Mouse (Mus musculus): Measurements from ENCODE around the gene Cphx2. TPM values are rescaled to one million over a fixed set of nuclear protein-coding genes. Genes with fewer than 3 reads are reported as not detected.
"Not testable (repeated sequence)": the region's sequence is repeated elsewhere in the genome, so short reads cannot be mapped to it uniquely, and the experiment has no call there.

Cphx2 gene
- total RNA-seq (2014; rRNA removed; ENCODE audit: low replicate concordance) = not detected in 2 replicates
- not detected in 2 replicates for polyA plus RNA-seq (2015; fragmentation: Nextera tagmentation; extraction: Ambion mirVana)

DNA sequence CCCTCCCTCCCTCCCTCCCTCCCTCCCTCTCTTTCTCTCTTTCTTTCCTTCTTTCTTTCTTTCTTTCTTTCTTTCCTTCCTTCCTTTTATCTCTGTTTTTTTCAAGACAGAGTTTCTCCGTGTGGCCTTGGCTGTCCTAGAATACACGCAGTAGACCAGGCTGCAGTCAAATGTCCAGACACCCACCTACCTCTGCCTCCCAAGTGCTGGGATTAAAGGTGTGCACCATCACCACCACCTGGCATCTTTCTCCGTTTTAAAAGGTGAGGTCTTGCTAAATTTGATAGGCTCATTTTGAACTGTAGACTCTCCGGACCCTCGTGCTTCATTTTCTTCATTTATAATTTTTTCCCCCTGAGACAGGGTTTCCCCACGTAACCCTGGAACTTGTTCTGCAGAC lies at the start of gene Cphx2:
Gene Cphx2 (plus strand): TSS at position 301 of the 400 bp plus-strand sequence.
- H3K27ac ChIP-seq (ENCODE audit: low read depth); H3K36me3 ChIP-seq (replicated peaks; ENCODE audit: control insufficient read depth, insufficient read depth, low read length); DNase-seq (ENCODE audit: low spot score); ATAC-seq (ENCODE audit: insufficient read depth, low read depth); H3K9me3 ChIP-seq (replicated peaks; ENCODE audit: control insufficient read depth, low read length); H3K4me3 ChIP-seq (ENCODE audit: low read depth, low read length); H3K9ac ChIP-seq (replicated peaks; ENCODE audit: low read depth, low read length); H3K4me1 ChIP-seq (ENCODE audit: control insufficient read depth, insufficient read depth); H3K27me3 ChIP-seq (ENCODE audit: control insufficient read depth, insufficient read depth, low read length); H3K4me2 ChIP-seq (ENCODE audit: low read depth, low read length): not testable (repeated sequence)
- WGBS = no CpG with 5 or more reads among the region's 6 CpGs

DNA sequence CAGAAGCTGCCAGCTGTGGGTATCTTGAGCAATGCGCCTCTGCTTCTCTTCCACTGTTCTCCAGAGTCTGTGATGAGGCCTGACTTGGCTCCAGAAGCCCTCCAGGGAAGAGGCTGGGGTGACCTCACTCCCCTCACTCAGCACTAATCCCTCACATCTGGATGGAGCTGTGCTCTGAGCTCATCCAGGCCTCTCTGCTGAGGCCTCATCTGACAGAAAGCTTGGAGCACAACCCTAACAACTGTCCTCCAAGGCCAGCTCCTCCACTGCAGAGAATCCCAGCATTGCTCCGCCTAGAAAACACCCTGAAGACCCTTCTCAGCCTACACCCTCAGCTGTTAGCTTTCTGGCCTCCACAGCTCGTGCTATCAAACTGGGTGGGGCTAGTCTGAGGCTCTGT lies 47.0 kb upstream of the Cphx2 start:
- WGBS = no CpG with 5 or more reads among the region's 3 CpGs
- H3K9me3 ChIP-seq (replicated peaks; ENCODE audit: control insufficient read depth, low read length); H3K4me3 ChIP-seq (ENCODE audit: low read depth, low read length); H3K4me2 ChIP-seq (ENCODE audit: low read depth, low read length); H3K36me3 ChIP-seq (replicated peaks; ENCODE audit: control insufficient read depth, insufficient read depth, low read length); H3K27ac ChIP-seq (ENCODE audit: low read depth); DNase-seq (ENCODE audit: low spot score); H3K4me1 ChIP-seq (ENCODE audit: control insufficient read depth, insufficient read depth); H3K27me3 ChIP-seq (ENCODE audit: control insufficient read depth, insufficient read depth, low read length); H3K9ac ChIP-seq (replicated peaks; ENCODE audit: low read depth, low read length): not testable (repeated sequence)
- peak; percentile 47; the same call in 1 of the 2 replicates for ATAC-seq (ENCODE audit: insufficient read depth, low read depth)

DNA sequence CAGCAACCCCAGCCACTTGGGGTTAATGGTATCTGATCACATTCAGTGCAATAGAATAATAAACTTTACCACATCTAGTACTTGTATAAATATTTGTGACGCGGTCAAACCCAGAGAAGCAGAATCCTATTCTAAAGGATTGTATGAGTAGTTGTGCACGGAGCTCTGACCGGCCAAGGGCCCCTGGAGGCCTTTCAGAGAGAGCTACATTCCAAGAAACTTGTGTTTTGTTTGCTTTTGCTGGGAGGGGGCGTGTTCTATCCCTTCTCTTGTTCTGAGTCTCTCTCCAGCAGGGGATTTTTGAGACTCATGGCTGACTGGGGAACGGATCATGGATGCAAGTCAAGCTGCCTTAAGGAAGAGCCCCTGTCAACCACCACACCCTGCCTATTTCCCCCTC lies 45.9 kb upstream of the Cphx2 start:
- H3K27me3 ChIP-seq (ENCODE audit: control insufficient read depth, insufficient read depth, low read length); H3K9ac ChIP-seq (replicated peaks; ENCODE audit: low read depth, low read length); H3K9me3 ChIP-seq (replicated peaks; ENCODE audit: control insufficient read depth, low read length); H3K36me3 ChIP-seq (replicated peaks; ENCODE audit: control insufficient read depth, insufficient read depth, low read length); H3K27ac ChIP-seq (ENCODE audit: low read depth); ATAC-seq (ENCODE audit: insufficient read depth, low read depth); H3K4me1 ChIP-seq (ENCODE audit: control insufficient read depth, insufficient read depth); DNase-seq (ENCODE audit: low spot score); H3K4me3 ChIP-seq (ENCODE audit: low read depth, low read length); H3K4me2 ChIP-seq (ENCODE audit: low read depth, low read length): not testable (repeated sequence)
- no CpG with 5 or more reads among the region's 6 CpGs for WGBS

DNA sequence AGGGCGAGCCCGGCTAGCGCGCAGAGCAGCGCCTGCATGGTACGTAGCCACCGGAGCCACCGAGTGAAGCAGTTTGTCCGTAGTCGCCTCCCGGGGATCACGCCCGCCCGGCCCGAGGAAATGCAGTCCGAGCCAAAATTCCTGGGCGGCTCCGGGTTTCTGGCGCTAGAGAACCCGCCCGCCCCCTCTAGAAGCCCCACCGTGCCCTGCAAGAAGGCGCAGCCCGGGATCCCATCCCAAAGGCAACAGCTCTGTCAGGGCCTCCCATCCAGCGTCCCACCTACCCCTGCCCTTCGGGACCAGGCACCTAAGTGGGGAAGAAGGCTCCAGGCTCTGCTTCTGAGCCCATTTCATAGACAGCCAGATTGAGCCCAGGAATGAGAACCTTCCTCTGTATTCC lies 38.7 kb upstream of the Cphx2 start, which contains the start of gene Gm9780:
Gene Gm9780 (minus strand): TSS at position 101 of the 400 bp plus-strand sequence.
- H3K36me3 ChIP-seq (replicated peaks; ENCODE audit: control insufficient read depth, insufficient read depth, low read length); H3K27ac ChIP-seq (ENCODE audit: low read depth); H3K9ac ChIP-seq (replicated peaks; ENCODE audit: low read depth, low read length); ATAC-seq (ENCODE audit: insufficient read depth, low read depth); DNase-seq (ENCODE audit: low spot score); H3K9me3 ChIP-seq (replicated peaks; ENCODE audit: control insufficient read depth, low read length); H3K4me1 ChIP-seq (ENCODE audit: control insufficient read depth, insufficient read depth); H3K4me2 ChIP-seq (ENCODE audit: low read depth, low read length); H3K4me3 ChIP-seq (ENCODE audit: low read depth, low read length); H3K27me3 ChIP-seq (ENCODE audit: control insufficient read depth, insufficient read depth, low read length): not testable (repeated sequence)
- WGBS = no CpG with 5 or more reads among the region's 26 CpGs

DNA sequence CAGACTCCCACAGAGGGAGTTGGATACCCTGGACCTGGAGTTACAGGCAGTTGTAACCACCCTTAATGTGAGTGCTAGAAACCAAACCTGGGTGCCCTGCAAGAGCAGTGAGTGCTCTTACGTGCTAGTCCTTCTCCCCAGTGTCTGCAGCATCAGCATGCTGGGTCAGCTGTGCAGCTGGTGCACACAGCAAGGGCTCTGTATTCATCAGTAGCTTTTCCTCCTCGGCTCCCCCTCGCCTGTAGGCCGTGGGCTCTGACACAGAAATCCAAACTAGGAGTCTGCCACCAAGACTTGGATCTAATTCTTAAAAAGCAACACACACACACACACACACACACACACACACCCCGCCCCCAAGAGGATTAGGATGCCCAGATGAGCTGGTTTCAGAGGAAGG lies 36.3 kb upstream of the Cphx2 start:
- H3K27ac ChIP-seq (ENCODE audit: low read depth); H3K36me3 ChIP-seq (replicated peaks; ENCODE audit: control insufficient read depth, insufficient read depth, low read length); H3K4me3 ChIP-seq (ENCODE audit: low read depth, low read length); H3K4me1 ChIP-seq (ENCODE audit: control insufficient read depth, insufficient read depth); H3K4me2 ChIP-seq (ENCODE audit: low read depth, low read length); DNase-seq (ENCODE audit: low spot score); H3K9me3 ChIP-seq (replicated peaks; ENCODE audit: control insufficient read depth, low read length); H3K9ac ChIP-seq (replicated peaks; ENCODE audit: low read depth, low read length); H3K27me3 ChIP-seq (ENCODE audit: control insufficient read depth, insufficient read depth, low read length); ATAC-seq (ENCODE audit: insufficient read depth, low read depth): not testable (repeated sequence)
- WGBS = no CpG with 5 or more reads among the region's 5 CpGs

DNA sequence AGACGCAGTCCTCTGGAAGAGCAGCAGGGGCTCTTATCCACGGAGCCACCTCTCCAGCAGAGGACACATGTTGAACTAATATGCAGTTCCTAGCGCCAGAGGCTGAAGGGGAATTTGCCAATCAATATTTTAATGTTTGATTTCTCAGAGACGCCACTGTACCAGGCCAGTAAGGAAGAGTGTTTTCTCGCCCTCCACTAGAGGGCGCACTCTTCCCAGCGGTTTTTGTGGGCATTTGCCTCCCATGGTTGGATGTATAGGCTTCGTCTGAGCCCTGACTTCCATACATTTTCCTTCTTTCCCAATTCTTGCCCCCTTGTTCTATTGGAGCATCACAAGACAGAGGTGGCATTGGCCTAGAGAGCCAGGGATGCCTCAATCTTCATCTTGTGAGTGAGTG lies 34.3 kb upstream of the Cphx2 start:
- ATAC-seq (ENCODE audit: insufficient read depth, low read depth); H3K36me3 ChIP-seq (replicated peaks; ENCODE audit: control insufficient read depth, insufficient read depth, low read length): not testable (repeated sequence)

DNA sequence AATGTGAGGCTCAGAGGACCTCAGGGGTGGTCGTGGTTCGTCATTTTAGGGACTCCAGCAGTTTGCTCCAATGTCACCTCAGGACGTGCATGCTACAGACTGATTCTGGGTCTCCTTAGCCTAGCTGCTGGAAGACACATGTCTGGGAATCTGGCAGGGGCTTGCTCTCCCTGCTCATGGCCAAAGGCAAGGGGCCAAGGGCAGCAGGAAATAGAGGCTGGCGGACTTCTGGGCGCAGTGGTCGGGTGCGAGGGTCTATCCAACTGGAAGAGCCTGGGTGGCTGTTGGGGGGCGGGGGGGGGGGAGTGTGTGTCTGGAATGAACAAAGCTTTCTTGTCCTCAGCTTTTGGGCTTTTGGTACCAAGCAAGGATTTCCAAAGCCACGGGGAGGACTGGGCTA lies 32.5 kb upstream of the Cphx2 start:
- not testable (repeated sequence) for H3K9me3 ChIP-seq (replicated peaks; ENCODE audit: control insufficient read depth, low read length); H3K4me2 ChIP-seq (ENCODE audit: low read depth, low read length); H3K9ac ChIP-seq (replicated peaks; ENCODE audit: low read depth, low read length); H3K36me3 ChIP-seq (replicated peaks; ENCODE audit: control insufficient read depth, insufficient read depth, low read length); ATAC-seq (ENCODE audit: insufficient read depth, low read depth); H3K27ac ChIP-seq (ENCODE audit: low read depth); DNase-seq (ENCODE audit: low spot score); H3K4me1 ChIP-seq (ENCODE audit: control insufficient read depth, insufficient read depth); H3K4me3 ChIP-seq (ENCODE audit: low read depth, low read length); H3K27me3 ChIP-seq (ENCODE audit: control insufficient read depth, insufficient read depth, low read length)
- no CpG with 5 or more reads among the region's 9 CpGs for WGBS

More for the DNA sequence above, 34.3 kb upstream of the Cphx2 start:
- not testable (repeated sequence) for DNase-seq (ENCODE audit: low spot score); H3K9ac ChIP-seq (replicated peaks; ENCODE audit: low read depth, low read length); H3K4me2 ChIP-seq (ENCODE audit: low read depth, low read length); H3K4me1 ChIP-seq (ENCODE audit: control insufficient read depth, insufficient read depth); H3K27ac ChIP-seq (ENCODE audit: low read depth); H3K4me3 ChIP-seq (ENCODE audit: low read depth, low read length); H3K27me3 ChIP-seq (ENCODE audit: control insufficient read depth, insufficient read depth, low read length); H3K9me3 ChIP-seq (replicated peaks; ENCODE audit: control insufficient read depth, low read length)
- WGBS = no CpG with 5 or more reads among the region's 8 CpGs

DNA sequence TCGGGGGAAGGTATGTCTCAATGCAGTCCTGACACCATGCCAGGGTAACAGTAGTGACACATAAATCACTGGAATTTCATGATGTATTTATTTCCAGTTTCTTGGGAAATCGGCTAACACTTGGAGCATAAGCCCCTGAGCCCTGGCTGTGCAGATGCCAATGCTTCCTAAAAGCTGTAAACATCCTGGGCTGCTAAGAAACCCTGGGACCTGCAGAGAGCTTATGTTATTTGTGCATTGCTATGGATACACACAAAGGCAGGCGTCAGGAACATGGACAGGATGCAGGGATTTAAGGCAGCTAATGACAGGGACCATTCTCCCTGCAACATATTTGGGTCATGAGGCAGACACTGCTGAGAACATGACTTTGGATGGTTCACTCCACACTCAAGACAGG lies 23.1 kb upstream of the Cphx2 start:
- H3K27me3 ChIP-seq (ENCODE audit: control insufficient read depth, insufficient read depth, low read length); H3K9ac ChIP-seq (replicated peaks; ENCODE audit: low read depth, low read length); DNase-seq (ENCODE audit: low spot score); H3K27ac ChIP-seq (ENCODE audit: low read depth); H3K36me3 ChIP-seq (replicated peaks; ENCODE audit: control insufficient read depth, insufficient read depth, low read length); H3K9me3 ChIP-seq (replicated peaks; ENCODE audit: control insufficient read depth, low read length); H3K4me2 ChIP-seq (ENCODE audit: low read depth, low read length); H3K4me1 ChIP-seq (ENCODE audit: control insufficient read depth, insufficient read depth); H3K4me3 ChIP-seq (ENCODE audit: low read depth, low read length); ATAC-seq (ENCODE audit: insufficient read depth, low read depth): not testable (repeated sequence)
- no CpG with 5 or more reads among the region's 3 CpGs for WGBS

DNA sequence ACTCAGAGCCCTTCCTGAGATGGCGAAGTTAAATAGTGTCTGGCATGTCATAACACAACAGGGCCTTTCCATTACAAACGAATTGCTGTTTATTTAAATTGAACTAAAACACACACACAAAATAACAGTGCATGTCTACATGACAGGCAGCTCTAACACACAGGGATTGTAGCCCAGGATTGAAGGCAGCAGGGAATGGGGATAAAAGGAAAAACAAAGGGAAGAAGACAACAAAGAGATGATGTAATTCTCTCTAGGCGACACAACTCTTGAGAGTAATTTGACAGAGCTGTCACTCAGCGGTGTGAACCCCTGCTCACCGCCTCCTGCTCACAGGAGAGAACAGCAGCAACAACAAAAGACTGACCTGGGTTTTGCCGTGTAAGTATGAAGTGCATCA lies 22.0 kb upstream of the Cphx2 start:
- WGBS = no CpG with 5 or more reads among the region's 6 CpGs
- DNase-seq (ENCODE audit: low spot score); H3K4me2 ChIP-seq (ENCODE audit: low read depth, low read length); H3K9me3 ChIP-seq (replicated peaks; ENCODE audit: control insufficient read depth, low read length); H3K9ac ChIP-seq (replicated peaks; ENCODE audit: low read depth, low read length); H3K27me3 ChIP-seq (ENCODE audit: control insufficient read depth, insufficient read depth, low read length); H3K4me1 ChIP-seq (ENCODE audit: control insufficient read depth, insufficient read depth); H3K27ac ChIP-seq (ENCODE audit: low read depth); ATAC-seq (ENCODE audit: insufficient read depth, low read depth); H3K4me3 ChIP-seq (ENCODE audit: low read depth, low read length); H3K36me3 ChIP-seq (replicated peaks; ENCODE audit: control insufficient read depth, insufficient read depth, low read length): not testable (repeated sequence)

Measured in heart, postnatal 0 days (tissue).